Mouse (Mus musculus): Measurements from ENCODE around the gene Vwce.

DNA sequence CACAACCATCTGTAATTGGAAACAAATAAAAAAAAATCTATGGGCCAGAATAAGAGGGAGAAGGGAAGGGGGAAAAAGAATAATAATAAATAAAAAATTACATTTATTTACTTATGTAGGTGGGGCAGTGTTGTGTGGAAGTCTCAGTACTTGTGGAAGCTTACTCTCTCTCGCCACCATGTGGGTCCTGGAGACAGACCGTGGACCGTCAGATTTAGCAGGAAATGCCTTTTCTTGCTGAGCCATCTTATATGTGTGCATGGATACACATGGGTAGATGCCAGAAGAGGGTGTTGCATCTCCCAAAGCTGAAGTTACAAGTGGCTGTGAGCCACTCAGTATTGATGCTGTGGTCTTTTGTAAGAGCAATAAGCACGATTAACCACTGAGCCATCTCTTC is 47.6 kb downstream of the Vwce start:
- TF ChIP-seq CTCF (IDR thresholded peaks at IDR 0.05; ENCODE audit: extremely low read depth, insufficient read depth, insufficient read length, insufficient replicate concordance), result no peak
- no peak for TF ChIP-seq POLR2A (IDR thresholded peaks at IDR 0.05; ENCODE audit: low read depth, low read length)

All from spleen, adult 2 months (tissue).